Mouse (Mus musculus): Measurements from ENCODE around the gene Gm8108. TPM values are rescaled to one million over a fixed set of nuclear protein-coding genes. Genes with fewer than 3 reads are reported as not detected.
"Not testable (repeated sequence)": the region's sequence is repeated elsewhere in the genome, so short reads cannot be mapped to it uniquely, and the experiment has no call there.

The Gm8108 gene
- 1 to 10 TPM; 1.6 to 2.5 TPM for total RNA-seq (2021)
- long read RNA-seq, experiment 1, partial matches to known transcripts = 0 of 6 reads
- long read RNA-seq, experiment 1, other reads (novel, unspliced or antisense) = 6 of 6 reads
- long read RNA-seq, experiment 2, partial matches to known transcripts = 0 of 2 reads
- long read RNA-seq, experiment 2, other reads (novel, unspliced or antisense) = 2 of 2 reads

DNA sequence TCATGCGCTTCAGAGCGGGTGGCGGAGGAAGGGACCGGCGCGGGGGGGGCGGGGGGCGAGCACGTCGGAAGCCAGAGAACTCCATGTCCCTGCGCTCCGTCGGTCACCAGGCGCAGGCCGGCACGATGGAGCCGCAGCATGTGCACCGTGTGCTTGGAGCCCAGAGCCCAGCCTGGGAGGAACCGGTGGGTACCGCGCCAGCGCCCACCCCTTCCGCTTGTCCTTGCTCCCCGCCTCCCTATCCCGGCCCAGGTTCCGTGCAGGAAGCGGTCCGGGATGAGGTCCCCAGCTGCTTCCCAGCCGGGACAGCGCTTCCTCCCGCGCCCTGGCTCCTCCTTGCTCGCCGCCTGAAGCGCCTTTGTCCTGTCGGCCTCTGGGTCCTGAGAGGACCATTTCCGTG lies at the start of gene Gm8108:
TSS of gene Gm8108 (plus strand) at position 101 of the 400 bp plus-strand sequence.
- peak; percentile 17 to 28 for DNase-seq
- intact Hi-C loops (cut with DNase I) = not testable (repeated sequence)

DNA sequence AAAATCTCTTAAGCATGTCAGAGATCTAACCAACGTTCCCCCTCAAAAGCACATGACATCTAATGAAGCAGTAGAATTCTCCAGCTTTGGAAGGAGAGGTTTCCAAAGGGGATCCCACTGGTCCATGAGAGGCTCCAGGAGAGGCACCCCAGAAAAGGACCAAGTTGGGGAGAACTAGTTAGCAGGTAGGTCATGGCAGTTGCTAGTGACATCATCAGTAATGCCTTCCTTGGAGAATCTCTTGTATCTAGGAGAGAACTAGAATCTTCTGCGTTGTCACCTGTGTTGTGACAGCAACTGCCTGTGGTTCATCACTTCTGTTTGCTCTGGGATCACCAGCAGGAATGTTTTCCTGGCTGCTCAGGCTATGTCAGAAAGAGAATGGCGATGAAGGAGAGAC lies 26.5 kb upstream of the Gm8108 start, which contains the start of gene Gm3115:
TSS of gene Gm3115 (plus strand) at position 301 of the 400 bp plus-strand sequence.
- intact Hi-C loops (cut with DNase I); DNase-seq: not testable (repeated sequence)

DNA sequence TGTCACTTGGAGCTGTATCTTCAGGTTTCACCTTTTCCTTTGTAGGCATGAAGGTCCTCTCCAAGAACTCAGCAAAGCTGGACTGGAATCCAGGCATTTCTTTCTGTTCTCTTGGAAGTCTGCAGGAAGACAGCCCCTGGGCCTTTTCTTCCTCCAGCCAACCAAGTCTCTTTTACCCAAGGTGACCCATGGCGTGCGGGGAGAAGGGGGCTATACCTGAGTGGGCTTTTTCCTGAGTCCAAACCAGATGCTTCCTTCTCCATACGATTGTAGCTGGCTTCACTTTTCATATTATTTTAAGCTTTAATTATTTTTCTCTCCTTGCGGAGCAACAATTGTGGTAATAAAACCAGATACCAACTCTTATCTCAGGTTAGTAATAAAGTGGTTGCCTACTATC lies 31.3 kb downstream of the Gm8108 start:
- intact Hi-C loops (cut with DNase I); DNase-seq: not testable (repeated sequence)

DNA sequence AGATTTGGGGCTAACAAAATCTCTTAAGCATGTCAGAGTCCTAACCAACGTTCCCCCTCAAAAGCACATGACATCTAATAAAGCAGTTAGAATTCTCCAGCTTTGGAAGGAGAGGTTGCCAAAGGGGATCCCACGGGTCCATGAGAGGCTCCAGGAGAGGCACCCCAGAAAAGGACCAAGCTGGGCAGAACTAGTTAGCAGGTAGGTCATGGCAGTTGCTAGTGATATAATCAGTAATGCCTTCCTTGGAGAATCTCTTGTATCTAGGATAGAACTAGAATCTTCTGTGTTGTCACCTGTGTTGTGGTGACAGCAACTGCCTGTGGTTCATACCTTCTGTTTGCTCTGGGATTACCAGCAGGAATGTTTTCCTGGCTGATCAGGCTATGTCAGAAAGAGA lies 54.4 kb downstream of the Gm8108 start, which contains the start of gene Gm3127:
TSS of gene Gm3127 (plus strand) at position 301 of the 400 bp plus-strand sequence.
- DNase-seq; intact Hi-C loops (cut with DNase I): not testable (repeated sequence)

DNA sequence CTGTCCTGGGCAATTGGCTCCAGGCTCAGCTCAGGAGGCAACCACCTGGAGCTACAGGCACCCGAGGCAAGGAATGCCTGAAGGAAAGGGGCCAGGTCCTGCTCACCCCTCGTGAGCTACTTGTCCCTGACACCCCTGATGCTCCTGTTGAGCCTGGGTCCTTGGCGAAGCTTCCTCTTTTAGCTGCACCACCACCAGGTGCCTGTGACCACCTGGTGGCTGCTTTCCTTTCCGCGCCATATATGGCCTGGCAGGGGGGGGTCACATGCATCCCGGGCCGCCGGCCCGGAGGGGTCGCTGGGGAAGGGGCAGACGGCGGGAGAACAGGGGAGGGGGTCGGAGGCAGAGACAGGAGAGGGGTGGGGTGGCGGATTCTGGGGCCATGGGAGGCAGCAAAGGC lies 71.7 kb downstream of the Gm8108 start:
- intact Hi-C loops (cut with DNase I); DNase-seq: not testable (repeated sequence)

Other genes starting within 250 kb of the Gm8108 start
- gene Gm2916, start 226.4 kb upstream of the Gm8108 start, total RNA-seq (2021) = not detected
- gene Gm3029, start 178.8 kb upstream of the Gm8108 start, total RNA-seq (2021) = not detected
- gene Gm3095, start 147.0 kb upstream of the Gm8108 start, total RNA-seq (2021) = not detected
- gene Gm3099, start 112.1 kb upstream of the Gm8108 start, total RNA-seq (2021) = not detected
- 1 to 10 TPM in 1 of 2 experiments, under 1 TPM in 1; 0.73 to 1.6 TPM for gene Gm5796, start 86.6 kb upstream of the Gm8108 start, total RNA-seq (2021)
- gene Gm3115, start 26.4 kb upstream of the Gm8108 start, total RNA-seq (2021) = under 1 TPM; 0.19 to 0.20 TPM
- not detected for gene Gm3127, start 54.5 kb downstream of the Gm8108 start, total RNA-seq (2021)
- gene Gm2974, start 72.0 kb downstream of the Gm8108 start, total RNA-seq (2021) = under 1 TPM in 1 of 2 experiments, not detected in 1; 0.17 TPM
- not detected for gene Gm3138, start 139.1 kb downstream of the Gm8108 start, total RNA-seq (2021)
- gene Gm3149, start 206.8 kb downstream of the Gm8108 start, total RNA-seq (2021) = not detected
- under 1 TPM; 0.14 to 0.20 TPM for gene 2610042L04Rik, start 224.2 kb downstream of the Gm8108 start, total RNA-seq (2021)

Data from heart, postnatal 14 days (tissue).